Mouse (Mus musculus) midbrain, embryonic 13.5 days (tissue): ENCODE data around the gene a. TPM values are rescaled to one million over a fixed set of nuclear protein-coding genes. Genes with fewer than 3 reads are reported as not detected.
"Not testable (repeated sequence)": the region's sequence is repeated elsewhere in the genome, so short reads cannot be mapped to it uniquely, and the experiment has no call there.

ENCODE experiments used
- ATAC-seq: fragments of 200-750 bp; cut with Nextera tagmentation; 2 replicates; pipeline ENCODE4 v1.8.0; 2017; ENCODE audit warnings: mild to moderate bottlenecking, moderate TSS enrichment, moderate library complexity
- H3K27ac ChIP-seq: fragments of 300-500 bp; sonication (generic); 2 replicates; pipeline ENCODE4 v1.5.1; 2015; ENCODE audit warnings: inconsistent platforms, mild to moderate bottlenecking, moderate library complexity
- H3K27me3 ChIP-seq: fragments of 300-500 bp; sonication (generic); 2 replicates; pipeline ENCODE4 v1.6.1; 2015; ENCODE audit warnings: mild to moderate bottlenecking, inconsistent platforms
- H3K36me3 ChIP-seq: fragments of 300-500 bp; sonication (generic); 2 replicates; pipeline ENCODE4 v1.6.1; 2015; ENCODE audit warnings: mild to moderate bottlenecking, inconsistent platforms
- H3K4me1 ChIP-seq: fragments of 300-500 bp; sonication (generic); replicated peaks from 2 replicates; pipeline ENCODE4 v1.6.1; 2015; ENCODE audit warnings: inconsistent platforms
- H3K4me2 ChIP-seq: fragments of 300-500 bp; sonication (generic); replicated peaks from 2 replicates; pipeline ENCODE4 v1.6.1; 2015; ENCODE audit warnings: moderate library complexity, mild to moderate bottlenecking, inconsistent platforms
- H3K4me3 ChIP-seq: fragments of 300-500 bp; sonication (generic); replicated peaks from 2 replicates; pipeline ENCODE4 v1.5.1; 2015; ENCODE audit warnings: mild to moderate bottlenecking, inconsistent platforms
- H3K9ac ChIP-seq: fragments of 300-500 bp; sonication (generic); replicated peaks from 2 replicates; pipeline ENCODE4 v1.6.1; 2015; ENCODE audit warnings: mild to moderate bottlenecking, inconsistent platforms
- H3K9me3 ChIP-seq: fragments of 300-500 bp; sonication (generic); 2 replicates; pipeline ENCODE4 v1.6.1; 2016; ENCODE audit warnings: mild to moderate bottlenecking, inconsistent platforms
- WGBS: fragments of 180-500 bp; shearing (Covaris S2); methylation state at CpG from one replicate; pipeline ENCODE4 v1.1.7; 2015; 5-methylcytosine and 5-hydroxymethylcytosine counted together
- polyA plus RNA-seq: library from polyadenylated mRNA; unstranded; fragments of >200 nt; fragmentation: Nextera tagmentation; extraction: Ambion mirVana; gene quantifications from 2 replicates; pipeline ENCODE4 v1.2.1, GENCODE M21; 2015

a gene
- polyA plus RNA-seq, 1 experiment from 2014 or later: 1.5 TPM

DNA sequence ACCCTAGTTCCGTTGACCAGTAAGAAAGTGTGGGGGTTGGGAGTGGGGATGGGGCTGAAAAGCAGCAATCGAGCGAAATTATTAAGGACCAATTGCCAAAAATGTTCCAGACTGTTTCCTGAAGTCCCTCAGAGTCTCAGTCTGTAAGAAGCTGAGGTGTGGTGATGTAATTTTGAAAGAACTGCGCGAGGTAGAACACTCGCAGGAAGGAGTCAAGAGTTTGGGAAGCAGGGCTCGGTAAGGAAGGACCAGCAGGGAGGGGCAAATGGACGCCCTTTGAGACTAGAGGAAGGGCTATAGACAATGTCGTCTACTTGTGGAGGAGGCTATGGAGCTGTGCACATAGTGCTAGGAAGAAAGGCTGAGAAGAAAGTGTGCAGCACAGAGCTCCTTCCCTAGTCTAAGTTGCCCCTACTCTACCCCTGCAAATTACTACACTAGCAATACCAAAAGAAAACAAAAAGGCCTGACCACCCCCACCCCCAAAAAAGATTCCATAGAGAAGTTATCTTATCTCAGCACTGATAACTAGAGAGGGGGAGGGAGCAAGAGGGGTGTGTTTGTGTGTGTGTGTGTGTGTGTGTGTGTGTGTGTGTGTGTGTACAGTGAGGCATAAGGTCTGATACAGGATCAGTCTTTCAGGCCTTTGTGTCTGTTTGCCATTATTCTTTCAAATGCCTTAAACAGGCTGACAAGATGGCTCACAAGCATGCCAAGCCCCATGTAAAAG, 260.6 kb downstream of the a start:
- Histone ChIP-seq H3K9me3 (no peaks in the 10 kb centered on the region), H3K9ac (peak overlapping the region; percentile 63), H3K4me3 (peak overlapping the region; percentile 52), H3K4me1 (peaks cover 14% of the 10 kb centered on the region), H3K27ac (no peak overlapping the region), H3K36me3 (no peaks in the 10 kb centered on the region), H3K4me2 (peak overlapping the region; percentile 70), H3K27me3 (no peaks in the 10 kb centered on the region)
- WGBS: 27% methylated on average over 9 of the region's 9 CpGs
- ATAC-seq: no peak

DNA sequence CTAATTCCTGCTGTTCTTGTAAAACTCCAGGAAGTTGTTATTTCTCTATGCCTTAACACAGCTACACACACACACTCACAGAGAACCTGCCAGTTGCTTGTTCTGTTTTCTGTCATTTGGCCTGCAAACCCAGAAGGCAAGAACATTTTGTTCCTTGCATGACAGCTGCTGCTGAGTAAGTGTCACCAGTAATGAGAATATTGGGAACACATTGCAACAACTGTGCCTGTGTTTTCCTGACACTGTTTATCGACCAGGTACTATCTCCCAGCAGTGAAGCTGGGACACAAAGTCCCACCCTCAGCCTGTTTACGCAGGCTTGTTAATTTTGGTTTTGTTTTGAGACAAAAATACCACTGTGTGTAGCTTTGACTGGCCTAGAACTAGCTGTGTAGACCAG, 261.5 kb downstream of the a start:
- Histone ChIP-seq H3K27me3 (no peaks in the 10 kb centered on the region), H3K4me1 (peaks cover 14% of the 10 kb centered on the region), H3K4me3 (no peak overlapping the region), H3K36me3 (no peaks in the 10 kb centered on the region), H3K9me3 (no peaks in the 10 kb centered on the region), H3K4me2 (no peak overlapping the region), H3K27ac (no peak overlapping the region), H3K9ac (no peak overlapping the region)
- no peak for ATAC-seq
- 92% methylated on average over 2 of the region's 2 CpGs for WGBS

DNA sequence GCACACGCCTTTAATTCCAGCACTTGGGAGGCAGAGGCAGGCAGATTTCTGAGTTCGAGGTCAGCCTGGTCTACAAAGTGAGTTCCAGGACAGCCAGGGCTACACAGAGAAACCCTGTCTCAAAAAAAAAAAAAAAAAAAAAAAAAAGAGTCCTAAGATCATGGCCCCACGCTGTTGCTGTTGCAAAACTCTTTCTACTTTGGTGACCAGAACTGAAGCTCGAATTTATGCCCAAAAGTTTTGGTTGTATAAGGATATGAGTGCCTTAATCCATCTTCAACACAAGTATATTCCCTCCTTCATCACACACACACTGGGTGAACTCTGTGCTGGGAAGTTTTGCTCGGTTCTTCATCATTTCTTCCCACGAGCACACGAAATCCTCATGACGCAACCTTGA, 262.3 kb downstream of the a start:
- not testable (repeated sequence) for ATAC-seq, H3K9ac ChIP-seq, H3K36me3 ChIP-seq, H3K4me2 ChIP-seq, H3K27ac ChIP-seq, H3K4me3 ChIP-seq, H3K9me3 ChIP-seq, H3K27me3 ChIP-seq
- WGBS: 94% methylated on average over 8 of the region's 8 CpGs
- peaks cover 14% of the 10 kb centered on the region for H3K4me1 ChIP-seq

DNA sequence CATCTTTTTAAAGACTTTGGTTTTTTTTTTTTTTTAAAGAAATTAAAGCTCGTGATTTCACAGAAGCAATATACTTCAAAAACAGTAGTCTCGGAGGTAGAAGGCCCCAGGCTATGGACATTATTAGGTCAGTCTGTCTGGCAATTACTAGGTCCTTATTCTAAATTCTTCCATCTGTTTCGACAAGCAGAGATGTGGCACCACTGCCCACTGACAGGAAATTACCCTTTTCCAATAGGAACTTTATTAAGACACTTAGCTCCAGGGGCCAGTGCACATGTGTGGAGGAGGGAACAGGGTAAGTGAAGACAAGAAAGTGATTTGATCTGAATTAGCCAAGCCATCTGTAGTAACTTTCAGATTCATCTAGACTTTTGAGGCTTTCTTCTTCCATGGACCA, 263.5 kb downstream of the a start:
- no peak overlapping the region for H3K4me3 ChIP-seq
- H3K9ac ChIP-seq: no peak overlapping the region
- H3K27ac ChIP-seq: no peak overlapping the region
- H3K4me2 ChIP-seq: no peak overlapping the region
- H3K36me3 ChIP-seq: peaks cover 6% of the 10 kb centered on the region
- H3K4me1 ChIP-seq: peaks cover 14% of the 10 kb centered on the region
- no peak for ATAC-seq
- 85% methylated on average over 3 of the region's 3 CpGs for WGBS
- H3K9me3 ChIP-seq: no peaks in the 10 kb centered on the region
- no peaks in the 10 kb centered on the region for H3K27me3 ChIP-seq

DNA sequence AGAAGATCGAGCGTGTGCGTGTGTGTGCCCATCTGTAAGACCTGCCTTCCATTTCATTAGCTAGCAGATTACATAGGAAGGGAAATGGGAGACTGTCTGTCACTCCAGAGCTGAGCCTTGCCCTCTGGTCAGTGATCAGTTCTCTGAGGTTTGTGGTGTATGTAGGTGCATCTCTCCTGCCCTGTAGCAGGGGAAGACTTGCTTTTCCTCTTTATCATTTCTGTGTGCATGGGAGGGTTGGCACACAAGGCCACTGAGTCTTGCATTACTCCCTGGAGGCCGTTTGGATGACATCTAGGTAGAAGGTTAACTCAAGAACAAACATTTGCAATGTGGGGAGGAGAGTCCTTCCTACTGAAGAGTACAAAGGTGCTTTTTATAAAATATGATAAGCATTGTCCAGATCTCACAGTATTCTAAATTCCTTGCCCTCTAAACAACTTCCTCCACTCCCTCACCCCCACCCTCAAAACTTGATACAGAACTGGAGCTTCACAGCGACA, 264.9 kb downstream of the a start:
- Histone ChIP-seq H3K27me3 (no peaks in the 10 kb centered on the region), H3K4me2 (no peak overlapping the region), H3K9ac (no peak overlapping the region), H3K27ac (no peak overlapping the region), H3K9me3 (no peaks in the 10 kb centered on the region), H3K4me1 (peaks cover 8% of the 10 kb centered on the region), H3K4me3 (no peak overlapping the region), H3K36me3 (peaks cover 14% of the 10 kb centered on the region)
- ATAC-seq: no peak
- WGBS: 78% methylated on average over 5 of the region's 5 CpGs

DNA sequence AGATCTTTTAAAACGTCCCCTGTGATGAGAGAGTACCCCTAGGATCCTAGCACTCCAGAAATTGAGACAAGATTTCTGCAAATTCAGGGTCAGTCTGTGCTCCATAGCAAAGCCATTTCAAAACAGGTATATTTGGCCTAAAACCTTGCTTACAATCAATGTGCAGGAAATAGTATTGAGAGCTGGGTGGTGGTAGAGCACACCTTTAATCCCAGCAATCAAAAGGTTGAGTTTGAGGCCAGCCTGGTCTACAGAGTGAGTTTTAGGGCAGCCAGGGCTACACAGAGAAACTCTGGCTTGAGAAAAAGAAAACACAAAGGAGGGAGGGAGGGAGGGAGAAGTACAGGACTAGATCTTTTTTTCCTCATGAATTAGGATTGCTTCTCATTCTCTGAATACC, 266.2 kb downstream of the a start:
- WGBS: 80% methylated on average over 1 of the region's 1 CpGs
- Histone ChIP-seq H3K4me1 (no peaks in the 10 kb centered on the region), H3K4me2 (no peak overlapping the region), H3K9ac (no peak overlapping the region), H3K27me3 (no peaks in the 10 kb centered on the region), H3K9me3 (no peaks in the 10 kb centered on the region), H3K27ac (no peak overlapping the region), H3K4me3 (no peak overlapping the region), H3K36me3 (peaks cover 27% of the 10 kb centered on the region)
- no peak for ATAC-seq

DNA sequence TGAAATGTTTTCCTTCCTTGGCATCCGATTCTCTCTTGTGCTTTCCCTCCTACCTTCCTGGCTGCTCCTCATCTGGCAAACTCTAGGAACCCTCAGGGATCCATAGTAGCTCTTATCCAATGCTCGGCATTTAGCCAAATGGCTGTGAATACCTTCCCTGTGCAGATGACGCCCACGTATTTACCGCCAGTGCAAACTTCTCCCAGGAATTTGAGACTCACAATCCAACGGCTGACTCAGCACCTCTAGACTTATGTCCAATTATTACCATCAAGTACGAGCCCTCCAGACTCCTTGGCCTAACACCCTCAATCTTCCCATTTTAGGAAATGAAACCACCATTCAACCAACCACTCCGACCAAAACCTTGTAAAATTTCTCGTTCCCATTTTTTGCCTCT, 279.8 kb downstream of the a start:
- H3K9ac ChIP-seq: no peak overlapping the region
- H3K4me3 ChIP-seq: no peak overlapping the region
- WGBS: 92% methylated on average over 9 of the region's 9 CpGs
- H3K9me3 ChIP-seq: no peaks in the 10 kb centered on the region
- H3K27me3 ChIP-seq: no peaks in the 10 kb centered on the region
- no peak for ATAC-seq
- no peak overlapping the region for H3K27ac ChIP-seq
- H3K36me3 ChIP-seq: peaks cover 26% of the 10 kb centered on the region
- peaks cover 26% of the 10 kb centered on the region for H3K4me1 ChIP-seq
- H3K4me2 ChIP-seq: no peak overlapping the region

DNA sequence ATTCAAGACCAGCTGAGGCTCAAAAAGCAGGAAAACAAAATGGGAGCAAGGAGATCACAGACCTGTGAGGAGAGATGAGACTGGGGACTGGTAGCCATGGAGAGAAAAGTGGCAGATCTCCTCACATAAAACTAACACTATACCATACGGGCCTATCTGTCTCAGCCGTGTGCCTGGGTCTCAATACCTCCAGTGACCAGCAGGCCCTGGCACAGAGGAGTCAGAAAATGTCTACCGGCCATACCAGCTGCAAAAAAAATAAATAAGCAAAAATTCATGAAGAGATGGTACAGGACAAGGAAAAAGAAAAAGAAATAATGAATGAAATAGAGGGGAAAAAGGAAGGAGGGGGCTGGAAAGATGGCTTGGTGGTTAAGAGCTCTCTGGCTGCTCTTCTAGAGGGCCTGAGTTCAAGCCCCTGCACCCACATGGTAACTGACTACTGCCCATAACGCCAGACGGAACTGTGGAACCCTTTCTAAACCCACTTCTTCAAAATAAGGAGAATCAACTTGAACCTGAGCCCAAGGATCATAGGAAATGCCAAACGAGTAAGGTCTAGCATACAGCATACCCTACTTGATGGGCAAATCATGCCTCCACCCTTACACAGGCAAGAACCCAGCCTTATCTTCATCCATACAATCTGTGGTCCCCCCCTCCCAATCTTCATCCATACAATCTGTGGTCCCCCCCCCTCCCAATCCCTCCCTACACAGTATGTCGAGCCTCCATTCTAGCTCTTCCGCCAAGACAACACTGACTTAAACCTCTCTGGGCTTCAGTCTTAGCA, 281.3 kb downstream of the a start:
- WGBS: 85% methylated on average over 8 of the region's 8 CpGs
- H3K36me3 ChIP-seq: peaks cover 11% of the 10 kb centered on the region
- H3K9me3 ChIP-seq: no peaks in the 10 kb centered on the region
- H3K27me3 ChIP-seq: no peaks in the 10 kb centered on the region
- peak overlapping the region; percentile 61; the same call in 1 of the 2 replicates for H3K4me2 ChIP-seq
- H3K27ac ChIP-seq: no peak overlapping the region
- H3K4me1 ChIP-seq: peaks cover 26% of the 10 kb centered on the region
- H3K4me3 ChIP-seq: no peak overlapping the region
- no peak for ATAC-seq
- H3K9ac ChIP-seq: 0 out of 2 replicates have a peak overlapping the region, but pooled peaks have one; percentile 69

DNA sequence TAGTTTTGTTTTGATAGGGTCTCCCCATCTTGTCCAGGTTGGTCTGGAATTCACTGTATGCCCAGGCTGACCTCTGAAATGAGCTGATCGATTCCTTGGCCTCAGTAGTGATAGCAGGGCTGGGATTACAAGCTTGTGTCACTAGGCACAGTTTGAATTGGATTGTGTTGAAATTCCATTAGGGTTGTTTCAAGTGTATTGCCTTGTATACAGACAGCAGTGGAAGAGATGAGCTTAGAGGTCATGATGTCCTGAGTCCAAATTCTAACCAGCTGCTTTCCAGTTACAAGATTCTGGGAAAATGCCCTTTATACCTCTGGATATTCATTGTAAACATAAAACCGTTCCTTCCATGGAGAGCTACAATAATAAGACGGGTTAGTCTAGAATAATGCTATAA, 282.1 kb downstream of the a start:
- Histone ChIP-seq H3K27me3 (no peaks in the 10 kb centered on the region), H3K4me1 (peaks cover 26% of the 10 kb centered on the region), H3K9me3 (no peaks in the 10 kb centered on the region), H3K27ac (peak overlapping the region; percentile 83), H3K9ac (peak overlapping the region; percentile 69), H3K36me3 (peaks cover 3% of the 10 kb centered on the region), H3K4me2 (peak overlapping the region; percentile 61), H3K4me3 (peak overlapping the region; percentile 54)
- no peak for ATAC-seq
- 20% methylated on average over 3 of the region's 3 CpGs for WGBS

DNA sequence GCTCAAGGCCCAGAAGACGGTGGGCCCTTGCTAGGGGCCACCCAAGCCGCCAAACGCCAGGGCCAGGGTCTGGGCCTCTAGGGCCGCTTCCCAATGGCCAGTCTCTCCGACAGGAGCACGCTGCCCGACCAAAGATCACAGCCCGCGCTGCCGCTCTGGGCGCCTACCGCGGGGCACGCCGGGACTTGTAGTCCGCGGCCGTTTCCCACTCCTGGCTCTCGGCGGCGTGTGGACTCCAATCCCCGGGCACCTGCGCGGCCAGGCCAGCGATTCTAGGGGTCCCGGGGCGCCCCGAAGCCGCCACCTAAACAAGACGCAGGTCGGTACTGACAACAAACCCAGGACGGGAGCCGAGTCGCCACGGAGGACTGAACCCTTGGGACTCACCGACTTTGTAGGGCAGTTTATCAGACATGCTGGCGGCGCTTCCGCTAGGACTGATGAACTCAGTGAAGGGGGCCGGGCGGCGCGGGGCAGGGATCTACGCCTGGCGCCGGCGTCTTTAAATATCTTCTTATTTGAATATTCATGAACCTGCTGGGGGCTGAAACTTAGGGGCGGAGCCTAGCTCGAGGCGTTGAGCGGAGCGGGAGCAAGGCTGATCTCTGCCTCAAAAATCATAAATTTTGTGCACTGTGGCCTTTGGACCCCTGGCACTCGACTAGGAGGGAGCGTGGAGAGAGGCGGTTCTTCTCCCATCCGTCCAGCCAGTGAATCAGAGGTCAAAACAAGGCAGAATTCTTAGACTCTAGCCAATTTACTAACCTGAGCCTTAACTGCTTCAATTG, 283.0 kb downstream of the a start, which contains the start of gene Ahcy:
Gene Ahcy, minus strand, starts transcription at position 520 of the 788 bp plus-strand sequence.
- no peaks in the 10 kb centered on the region for H3K9me3 ChIP-seq
- H3K4me1 ChIP-seq: peaks cover 26% of the 10 kb centered on the region
- peak within 1 kb of the TSS; percentile 54 for H3K4me3 ChIP-seq
- peak within 1 kb of the TSS; percentile 83 for H3K27ac ChIP-seq
- H3K4me2 ChIP-seq: peak within 1 kb of the TSS; percentile 61
- H3K27me3 ChIP-seq: no peaks in the 10 kb centered on the region
- peak; percentile 98 for ATAC-seq
- under 1% methylated on average over 56 of the region's 56 CpGs for WGBS
- peak within 1 kb of the TSS; percentile 69 for H3K9ac ChIP-seq
- H3K36me3 ChIP-seq: no peaks in the 10 kb centered on the region

DNA sequence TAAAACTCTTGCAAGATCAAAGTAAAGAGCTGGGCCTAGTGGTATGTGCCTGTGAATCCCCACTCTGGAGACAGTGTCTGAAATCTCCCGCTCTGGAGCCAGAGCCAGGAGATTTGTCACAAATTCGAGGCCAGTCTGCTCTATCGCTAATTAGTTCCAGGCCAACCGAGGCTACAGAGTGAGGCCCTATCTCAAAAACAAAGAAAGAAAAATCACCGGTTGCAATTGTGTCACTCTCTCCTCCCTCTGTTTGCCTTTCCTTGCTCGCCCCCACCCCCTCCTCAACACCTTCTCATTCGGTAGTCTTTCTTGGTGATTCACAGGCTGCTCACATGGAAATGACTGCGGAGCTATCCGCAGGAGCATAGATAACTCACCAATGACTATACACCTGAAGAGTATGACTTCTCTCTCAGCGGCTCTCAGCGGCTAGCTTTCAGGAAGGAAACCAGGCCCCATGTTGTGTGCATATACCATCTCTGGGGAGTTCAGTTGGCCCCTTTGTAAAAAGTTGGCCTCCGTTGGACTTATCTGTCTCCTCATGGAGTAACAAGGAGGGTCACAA, 283.6 kb downstream of the a start:
- H3K36me3 ChIP-seq: no peaks in the 10 kb centered on the region
- H3K9me3 ChIP-seq: no peaks in the 10 kb centered on the region
- H3K4me3 ChIP-seq: peak overlapping the region; percentile 54
- H3K27ac ChIP-seq: peak overlapping the region; percentile 83
- ATAC-seq: peak; percentile 7; the same call in 1 of the 2 replicates
- H3K27me3 ChIP-seq: no peaks in the 10 kb centered on the region
- H3K9ac ChIP-seq: peak overlapping the region; percentile 69
- peaks cover 26% of the 10 kb centered on the region for H3K4me1 ChIP-seq
- H3K4me2 ChIP-seq: peak overlapping the region; percentile 61
- 18% methylated on average over 12 of the region's 12 CpGs for WGBS
